Mouse (Mus musculus) heart, adult 2 months (tissue): ENCODE measurements around the gene Pklr. TPM values are rescaled to one million over a fixed set of nuclear protein-coding genes. Genes with fewer than 3 reads are reported as not detected.

Source experiments
- DNase-seq, 2 experiments: peaks; one replicate each; pipeline ENCODE4 v3.0.0; 2021
- H3K27ac ChIP-seq: fragments of 200-600 bp; 2 replicates; pipeline ENCODE4 v1.8.1; 2022
- H3K27me3 ChIP-seq: fragments of 200-500 bp; 2 replicates; pipeline ENCODE4 v1.6.1; 2012; ENCODE audit warnings: mild to moderate bottlenecking, low read length, inconsistent platforms, mixed read lengths; ENCODE audit not compliant: control insufficient read depth, insufficient read depth
- H3K36me3 ChIP-seq: fragments of 200-500 bp; 2 replicates; pipeline ENCODE4 v1.6.1; 2012; ENCODE audit warnings: low read length, inconsistent platforms; ENCODE audit not compliant: control insufficient read depth, insufficient read depth
- H3K4me1 ChIP-seq: fragments of 200-500 bp; 2 replicates; pipeline ENCODE4 v1.6.1; 2011; ENCODE audit warnings: low read length; ENCODE audit not compliant: control insufficient read depth, insufficient read depth
- H3K4me3 ChIP-seq: fragments of 200-600 bp; 2 replicates; pipeline ENCODE4 v1.8.1; 2022
- H3K79me2 ChIP-seq: fragments of 200-500 bp; replicated peaks from 2 replicates; pipeline ENCODE4 v1.6.1; 2012; ENCODE audit warnings: mild to moderate bottlenecking, inconsistent platforms, low read length, moderate library complexity, mixed read lengths; ENCODE audit not compliant: control insufficient read depth, insufficient read depth
- H3K9ac ChIP-seq: fragments of 200-500 bp; 2 replicates; pipeline ENCODE4 v1.6.1; 2012; ENCODE audit warnings: low read depth, mild to moderate bottlenecking, control low read depth, inconsistent platforms, low read length, mixed read lengths
- CTCF ChIP-seq: fragments of 200-600 bp; IDR thresholded peaks from 2 replicates; pipeline ENCODE4 v1.8.1; 2022; ENCODE audit warnings: antibody characterized with exemption, mild to moderate bottlenecking, moderate library complexity
- EP300 ChIP-seq: fragments of 200-500 bp; IDR thresholded peaks from 2 replicates; pipeline ENCODE4 v1.6.1; 2011; ENCODE audit warnings: low read depth, low read length, control low read depth; ENCODE audit not compliant: insufficient read depth
- POLR2A ChIP-seq: fragments of 200-500 bp; IDR thresholded peaks from 2 replicates; pipeline ENCODE4 v1.6.1; 2011; ENCODE audit warnings: mild to moderate bottlenecking, low read depth, low read length, control low read depth; ENCODE audit not compliant: insufficient read depth
- WGBS: fragments of 180-500 bp; shearing (Covaris S2); methylation state at CpG from one replicate; pipeline ENCODE4 v1.1.7; 2018; 5-methylcytosine and 5-hydroxymethylcytosine counted together
- intact Hi-C: fragments of 180-260 bp; cut with DNase I; formaldehyde crosslinking; loops from one replicate; pipeline ENCODE4 v1.15.1; 2025
- polyA plus RNA-seq: library from polyadenylated mRNA; depleted of rRNA; stranded (reverse); fragments of >200 nt; gene quantifications from 2 replicates; pipeline ENCODE4 v1.2.3, GENCODE M21; 2012
- total RNA-seq, 2 experiments: library from RNA; stranded (reverse); gene quantifications; 2 replicates each; pipeline ENCODE4 v1.2.3; 2021

Gene Pklr
- total and polyA plus RNA-seq, 3 experiments: 0.06 TPM; not detected in 2

DNA sequence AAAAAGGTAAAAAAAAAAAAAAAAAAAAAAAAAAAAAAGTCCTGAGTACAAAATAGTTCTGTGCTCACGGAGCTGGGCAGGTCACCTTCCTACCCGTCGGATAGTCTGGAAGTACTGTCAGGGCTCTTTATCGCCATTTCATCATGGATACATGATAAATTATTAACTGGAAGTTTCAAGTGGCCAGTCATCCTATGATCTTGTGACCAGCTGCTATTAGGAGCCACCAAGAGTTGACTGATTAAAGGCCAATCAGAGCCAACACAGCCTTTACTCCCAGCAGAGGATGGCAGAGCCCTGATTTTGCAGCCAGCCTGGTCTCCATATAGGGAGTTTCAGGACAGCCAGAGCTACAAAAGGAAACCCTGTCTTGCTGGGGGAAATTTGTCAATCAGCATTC lies 22.9 kb upstream of the Pklr start:
- intact Hi-C loops: no loop called here
- Histone ChIP-seq H3K27me3 (no peaks in the 10 kb centered on the region), H3K27ac (no peak overlapping the region), H3K4me3 (no peak overlapping the region), H3K36me3 (no peaks in the 10 kb centered on the region), H3K79me2 (no peaks in the 10 kb centered on the region), H3K4me1 (no peaks in the 10 kb centered on the region), H3K9ac (no peak overlapping the region)
- DNase-seq: no peak
- no peak for TF ChIP-seq POLR2A
- no peak for TF ChIP-seq CTCF
- TF ChIP-seq EP300: no peak
- WGBS: 87% methylated on average over 4 of the region's 4 CpGs

DNA sequence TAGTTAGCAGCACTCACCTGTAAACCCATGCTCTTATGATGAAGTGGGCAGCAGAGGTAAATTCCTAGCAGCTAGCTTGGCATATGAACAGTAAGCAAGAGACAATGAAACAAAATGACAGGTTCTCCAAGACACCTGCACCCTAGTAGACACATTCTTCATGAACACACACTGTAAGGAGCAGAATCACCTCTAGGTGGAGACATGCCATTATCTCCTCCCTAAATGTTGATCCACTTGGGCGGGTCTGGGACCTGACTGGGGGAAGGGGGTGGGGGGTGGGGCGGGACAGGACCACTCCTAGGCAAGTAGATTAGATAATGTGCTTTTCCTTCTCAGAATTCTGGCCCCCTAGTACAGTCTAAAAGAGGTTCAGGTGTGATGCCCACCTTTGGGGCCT lies 20.4 kb upstream of the Pklr start:
- no peak overlapping the region for H3K4me3 ChIP-seq
- no peaks in the 10 kb centered on the region for H3K79me2 ChIP-seq
- 6% methylated on average over 2 of the region's 2 CpGs for WGBS
- H3K9ac ChIP-seq: no peak overlapping the region
- intact Hi-C loops: loop anchor here (5.0 kb wide), 1 partner anchor 42 kb away; no protein-coding TSS in a partner anchor
- H3K4me1 ChIP-seq: no peaks in the 10 kb centered on the region
- no peaks in the 10 kb centered on the region for H3K36me3 ChIP-seq
- DNase-seq: no peak
- H3K27me3 ChIP-seq: no peaks in the 10 kb centered on the region
- TF ChIP-seq CTCF (peak; percentile 64), EP300 (no peak), POLR2A (no peak)
- no peak overlapping the region for H3K27ac ChIP-seq

DNA sequence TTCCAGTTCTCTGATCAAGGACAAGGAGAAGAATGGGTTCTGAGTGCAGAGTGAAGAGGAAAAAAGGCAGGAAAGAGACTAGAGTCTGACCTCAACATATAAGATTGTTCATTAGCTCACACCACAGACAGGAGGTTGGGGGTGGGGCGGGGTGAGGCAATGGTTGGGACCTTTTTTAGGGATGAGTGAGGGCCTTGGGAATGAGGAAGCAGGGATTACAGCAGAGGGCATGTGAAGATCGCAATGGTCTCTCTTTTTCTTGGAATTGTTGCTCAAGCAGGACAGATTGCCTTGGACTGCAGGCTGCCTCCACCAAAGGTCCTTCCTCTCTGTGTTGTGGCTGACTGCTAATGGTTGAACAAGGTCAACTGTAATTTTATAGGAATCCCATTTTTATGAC lies 12.6 kb upstream of the Pklr start:
- Histone ChIP-seq H3K27me3 (no peaks in the 10 kb centered on the region), H3K9ac (no peak overlapping the region), H3K4me1 (peaks cover 7% of the 10 kb centered on the region; the same call in 1 of the 2 replicates), H3K79me2 (no peaks in the 10 kb centered on the region), H3K36me3 (no peaks in the 10 kb centered on the region), H3K4me3 (no peak overlapping the region), H3K27ac (no peak overlapping the region)
- no peak for TF ChIP-seq POLR2A
- no peak for TF ChIP-seq CTCF
- TF ChIP-seq EP300: no peak
- DNase-seq: peak; percentile 24 to 40
- 59% methylated on average over 2 of the region's 2 CpGs for WGBS
- intact Hi-C loops: no loop called here

GRCm38 (mm10) chr3:89124241-89124640 lies 11.7 kb upstream of the Pklr start:
- Histone ChIP-seq H3K9ac (no peak overlapping the region), H3K79me2 (no peaks in the 10 kb centered on the region), H3K27ac (no peak overlapping the region), H3K27me3 (no peaks in the 10 kb centered on the region), H3K4me1 (peaks cover 7% of the 10 kb centered on the region; the same call in 1 of the 2 replicates), H3K4me3 (no peak overlapping the region), H3K36me3 (no peaks in the 10 kb centered on the region)
- DNase-seq: peak in 1 of 2 experiments; percentile 32
- 13% methylated on average over 3 of the region's 3 CpGs for WGBS
- intact Hi-C loops: no loop called here
- TF ChIP-seq EP300 (0 out of 2 replicates have a peak, but pooled peaks have one; percentile 18), CTCF (no peak)

GRCm38 (mm10) chr3:89125981-89126380 lies 10.0 kb upstream of the Pklr start:
- no peak overlapping the region for H3K9ac ChIP-seq
- no peak overlapping the region for H3K27ac ChIP-seq
- H3K79me2 ChIP-seq: no peaks in the 10 kb centered on the region
- peaks cover 7% of the 10 kb centered on the region; the same call in 1 of the 2 replicates for H3K4me1 ChIP-seq
- H3K4me3 ChIP-seq: no peak overlapping the region
- TF ChIP-seq EP300: no peak
- no peak for TF ChIP-seq CTCF
- no peak for TF ChIP-seq POLR2A
- no peaks in the 10 kb centered on the region for H3K27me3 ChIP-seq
- no peaks in the 10 kb centered on the region for H3K36me3 ChIP-seq
- WGBS: 93% methylated on average over 3 of the region's 3 CpGs
- intact Hi-C loops: no loop called here
- no peak for DNase-seq

- no peaks in the 10 kb centered on the region for H3K79me2 ChIP-seq
- intact Hi-C loops: no loop called here
- no peaks in the 10 kb centered on the region for H3K4me1 ChIP-seq
- no peak overlapping the region for H3K27ac ChIP-seq
- 63% methylated on average over 3 of the region's 3 CpGs for WGBS
- H3K4me3 ChIP-seq: no peak overlapping the region
- no peak overlapping the region for H3K9ac ChIP-seq
- DNase-seq: no peak
- no peaks in the 10 kb centered on the region for H3K27me3 ChIP-seq
- H3K36me3 ChIP-seq: no peaks in the 10 kb centered on the region
- TF ChIP-seq CTCF: no peak
- no peak for TF ChIP-seq EP300
- no peak for TF ChIP-seq POLR2A
Measured at GRCm38 (mm10) chr3:89129908-89130307, 6.0 kb upstream of the Pklr start.
